Mouse (Mus musculus) neural tube, embryonic 15.5 days (tissue): Measurements from ENCODE around the gene Hspe1. TPM values are rescaled to one million over a fixed set of nuclear protein-coding genes. Genes with fewer than 3 reads are reported as not detected.
"Not testable (repeated sequence)": the region's sequence is repeated elsewhere in the genome, so short reads cannot be mapped to it uniquely, and the experiment has no call there.

ENCODE experiments used
- ATAC-seq: fragments of 200-750 bp; cut with Nextera tagmentation; 2 replicates; pipeline ENCODE4 v1.8.0; 2017; ENCODE audit warnings: mild to moderate bottlenecking, moderate TSS enrichment, moderate library complexity; ENCODE audit not compliant: low FRiP score
- H3K27ac ChIP-seq: fragments of 300-500 bp; sonication (generic); replicated peaks from 2 replicates; pipeline ENCODE4 v1.5.1; 2015; ENCODE audit warnings: mild to moderate bottlenecking, inconsistent platforms
- H3K27me3 ChIP-seq: fragments of 300-500 bp; sonication (generic); replicated peaks from 2 replicates; pipeline ENCODE4 v1.6.1; 2015; ENCODE audit warnings: inconsistent platforms
- H3K36me3 ChIP-seq: fragments of 300-500 bp; sonication (generic); 2 replicates; pipeline ENCODE4 v1.6.1; 2015; ENCODE audit warnings: inconsistent platforms
- H3K4me1 ChIP-seq: fragments of 300-500 bp; sonication (generic); 2 replicates; pipeline ENCODE4 v1.6.1; 2015; ENCODE audit warnings: inconsistent platforms
- H3K4me2 ChIP-seq: fragments of 300-500 bp; sonication (generic); 2 replicates; pipeline ENCODE4 v1.6.1; 2015; ENCODE audit warnings: inconsistent platforms, mild to moderate bottlenecking, moderate library complexity
- H3K4me3 ChIP-seq: fragments of 300-500 bp; sonication (generic); replicated peaks from 2 replicates; pipeline ENCODE4 v1.5.1; 2015; ENCODE audit warnings: mild to moderate bottlenecking, inconsistent platforms
- H3K9ac ChIP-seq: fragments of 300-500 bp; sonication (generic); replicated peaks from 2 replicates; pipeline ENCODE4 v1.6.1; 2015; ENCODE audit warnings: mild to moderate bottlenecking, inconsistent platforms
- H3K9me3 ChIP-seq: fragments of 300-500 bp; sonication (generic); replicated peaks from 2 replicates; pipeline ENCODE4 v1.6.1; 2016; ENCODE audit warnings: inconsistent platforms
- WGBS: fragments of 180-500 bp; shearing (Covaris S2); methylation state at CpG from one replicate; pipeline ENCODE4 v1.1.7; 2015; ENCODE audit warnings: mixed read lengths; 5-methylcytosine and 5-hydroxymethylcytosine counted together
- polyA plus RNA-seq: library from polyadenylated mRNA; unstranded; fragments of >200 nt; fragmentation: Nextera tagmentation; extraction: Ambion mirVana; gene quantifications from 2 replicates; pipeline ENCODE4 v1.2.1, GENCODE M21; 2015

Gene Hspe1
- polyA plus RNA-seq, 1 experiment from 2014 or later, result 253 TPM

DNA sequence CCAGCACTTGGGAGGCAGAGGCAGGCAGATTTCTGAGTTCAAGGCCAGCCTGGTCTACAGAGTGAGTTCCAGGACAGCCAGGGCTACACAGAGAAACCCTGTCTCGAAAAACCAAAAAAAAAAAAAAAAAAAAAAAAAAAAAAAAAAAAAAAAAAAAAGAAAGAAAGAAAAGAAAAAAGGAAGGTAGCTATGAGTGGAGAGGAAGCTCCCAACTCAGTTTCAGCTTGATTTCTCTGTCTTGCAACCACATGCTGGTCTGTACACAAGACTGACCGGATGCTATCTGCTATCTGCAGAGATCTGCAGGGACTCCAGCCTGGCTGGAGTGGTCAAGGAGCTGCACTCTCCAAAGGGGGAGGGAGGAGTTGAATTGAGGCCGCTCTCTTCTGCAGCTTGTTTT is 29.5 kb upstream of the Hspe1 start:
- ATAC-seq, H3K9me3 ChIP-seq, H3K4me3 ChIP-seq, H3K4me1 ChIP-seq, H3K9ac ChIP-seq, H3K27me3 ChIP-seq, H3K27ac ChIP-seq, H3K4me2 ChIP-seq: not testable (repeated sequence)
- 86% methylated on average over 2 of the region's 3 CpGs for WGBS
- H3K36me3 ChIP-seq, result peaks cover 11% of the 10 kb centered on the region; the same call in 1 of the 2 replicates

DNA sequence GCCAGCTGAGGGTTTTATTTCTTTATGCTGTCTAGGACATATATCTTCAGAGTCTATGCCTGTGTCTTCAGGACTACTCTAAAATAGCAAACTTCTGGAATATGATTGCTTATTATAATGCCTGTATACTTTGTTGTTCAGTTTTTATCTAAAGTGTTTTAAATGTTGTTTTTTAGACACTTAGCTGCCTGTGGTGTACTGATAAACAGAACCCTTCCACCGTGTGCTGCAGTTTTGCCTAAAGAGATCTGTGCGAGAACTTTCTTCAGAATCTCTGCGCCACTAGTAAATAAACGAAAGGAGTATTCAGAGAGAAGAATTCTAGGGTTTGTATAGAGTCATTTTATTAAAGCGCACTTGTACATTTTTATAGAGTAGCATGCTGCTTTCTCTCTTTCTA is 26.8 kb upstream of the Hspe1 start:
- Histone ChIP-seq H3K9me3 (no peaks in the 10 kb centered on the region), H3K4me2 (no peak overlapping the region), H3K4me1 (no peaks in the 10 kb centered on the region), H3K27ac (no peak overlapping the region), H3K27me3 (no peaks in the 10 kb centered on the region), H3K4me3 (no peak overlapping the region), H3K9ac (no peak overlapping the region), H3K36me3 (peaks cover 27% of the 10 kb centered on the region)
- ATAC-seq, result no peak
- WGBS, result 93% methylated on average over 5 of the region's 5 CpGs

DNA sequence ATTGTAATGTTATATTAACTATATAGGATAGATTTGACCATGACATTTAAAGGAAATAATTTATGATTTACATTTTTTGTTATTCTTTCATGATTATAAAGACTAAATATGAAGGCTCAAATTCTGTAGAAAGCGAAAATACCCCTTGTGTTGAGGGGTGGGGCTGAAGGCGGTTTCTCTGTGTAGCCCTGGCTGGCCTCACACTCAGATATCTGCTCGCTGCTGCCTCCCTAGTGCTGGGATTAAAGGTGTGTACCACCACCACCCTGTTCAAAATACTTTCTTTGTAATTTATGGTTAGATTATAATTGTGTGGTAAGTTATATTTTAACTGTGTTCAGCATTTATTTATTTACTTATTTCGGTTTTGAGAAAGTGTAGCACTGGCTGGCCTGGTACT is 26.2 kb upstream of the Hspe1 start:
- ATAC-seq, result no peak

DNA sequence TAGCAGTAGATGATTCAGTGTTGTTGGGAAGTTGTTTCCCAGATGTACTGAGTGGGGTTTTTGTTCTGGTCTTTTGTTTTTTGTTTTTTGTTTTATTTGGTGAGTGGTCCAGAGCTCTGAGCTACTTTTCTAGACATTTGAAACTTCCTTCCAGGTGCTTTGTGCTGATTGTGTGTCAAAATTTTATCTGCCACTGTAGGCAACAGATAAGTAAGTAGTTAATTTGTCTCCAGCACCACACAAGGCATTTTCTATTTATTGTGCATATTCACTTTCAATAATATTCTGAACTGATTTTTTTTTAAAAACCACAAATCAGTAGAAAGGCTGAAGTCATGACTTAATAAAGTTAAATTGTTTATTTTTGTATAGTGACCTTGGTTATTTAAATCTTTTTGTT is 15.6 kb upstream of the Hspe1 start:
- not testable (repeated sequence) for ATAC-seq, H3K9ac ChIP-seq, H3K4me3 ChIP-seq, H3K4me1 ChIP-seq, H3K27ac ChIP-seq, H3K9me3 ChIP-seq, H3K27me3 ChIP-seq, H3K4me2 ChIP-seq
- H3K36me3 ChIP-seq, result peaks cover 32% of the 10 kb centered on the region

More for the DNA sequence above, 26.2 kb upstream of the Hspe1 start:
- H3K4me3 ChIP-seq, result no peak overlapping the region
- no peaks in the 10 kb centered on the region for H3K4me1 ChIP-seq
- H3K27me3 ChIP-seq, result no peaks in the 10 kb centered on the region
- H3K36me3 ChIP-seq, result peaks cover 34% of the 10 kb centered on the region
- no peak overlapping the region for H3K4me2 ChIP-seq
- H3K27ac ChIP-seq, result no peak overlapping the region
- 95% methylated on average over 4 of the region's 4 CpGs for WGBS
- H3K9me3 ChIP-seq, result no peaks in the 10 kb centered on the region
- no peak overlapping the region for H3K9ac ChIP-seq

DNA sequence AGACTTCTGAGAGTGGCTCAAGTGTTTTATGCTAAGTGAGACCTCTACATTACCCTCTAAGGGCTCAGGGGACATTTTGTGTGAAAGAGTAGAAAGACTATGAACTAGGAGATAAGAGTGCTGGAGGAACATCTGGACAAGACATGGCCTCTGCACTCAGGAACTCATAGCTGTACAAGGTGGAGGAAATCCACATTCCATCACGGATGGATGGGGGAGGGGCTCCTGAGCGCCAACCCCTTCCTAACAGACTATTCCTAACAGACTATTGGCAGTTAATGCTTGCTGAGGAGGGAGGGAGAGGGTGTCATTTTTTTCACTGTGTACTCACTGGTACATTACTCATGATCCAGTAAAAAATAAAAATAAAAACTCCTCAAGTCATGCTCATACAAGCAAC is 13.2 kb upstream of the Hspe1 start:
- Histone ChIP-seq H3K4me1 (no peaks in the 10 kb centered on the region), H3K9ac (no peak overlapping the region), H3K4me3 (no peak overlapping the region), H3K36me3 (peaks cover 38% of the 10 kb centered on the region), H3K27ac (no peak overlapping the region), H3K9me3 (no peaks in the 10 kb centered on the region), H3K4me2 (no peak overlapping the region), H3K27me3 (no peaks in the 10 kb centered on the region)
- no peak for ATAC-seq
- 71% methylated on average over 2 of the region's 2 CpGs for WGBS

DNA sequence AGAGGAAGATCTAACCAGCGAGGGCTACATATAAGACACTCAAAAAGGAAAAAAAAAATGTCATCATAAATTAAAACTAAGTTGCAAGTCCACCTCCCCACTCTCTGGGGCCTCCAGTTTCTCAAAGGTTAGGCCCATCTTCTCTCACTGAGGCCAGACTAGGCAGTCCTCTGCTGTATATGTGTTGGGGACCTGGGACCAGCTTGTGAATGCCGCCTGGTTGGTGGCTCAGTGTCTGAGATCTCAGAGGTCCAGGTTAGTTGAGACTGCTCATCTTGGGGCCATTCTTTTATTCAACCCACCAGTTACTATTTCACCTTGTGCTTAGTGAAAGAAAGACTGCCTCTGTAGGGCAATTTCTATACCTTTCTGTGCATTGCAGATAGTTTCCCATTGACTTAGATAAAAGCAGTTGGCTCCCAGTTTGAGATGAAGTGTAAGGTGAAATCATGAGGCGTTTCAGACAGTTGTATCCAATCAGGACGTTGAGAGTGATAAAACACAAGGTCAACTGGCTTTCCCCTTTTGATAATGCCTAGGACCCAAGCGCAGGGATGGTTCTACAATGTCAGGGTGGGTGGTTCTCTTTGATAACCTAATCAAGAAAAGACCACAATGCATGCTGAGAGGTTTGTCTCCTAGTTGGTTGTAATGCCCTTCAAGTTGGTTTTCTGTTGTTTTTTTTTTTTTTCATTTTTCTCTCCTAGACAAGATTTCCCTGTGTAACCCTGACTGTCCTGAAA is 12.1 kb upstream of the Hspe1 start:
- peaks cover 45% of the 10 kb centered on the region for H3K36me3 ChIP-seq
- WGBS, result 71% methylated on average over 5 of the region's 5 CpGs
- H3K4me3 ChIP-seq, result no peak overlapping the region
- no peaks in the 10 kb centered on the region for H3K9me3 ChIP-seq
- no peak overlapping the region for H3K9ac ChIP-seq
- H3K27me3 ChIP-seq, result no peaks in the 10 kb centered on the region
- H3K4me1 ChIP-seq, result no peaks in the 10 kb centered on the region
- no peak overlapping the region for H3K27ac ChIP-seq
- H3K4me2 ChIP-seq, result no peak overlapping the region
- ATAC-seq, result no peak

DNA sequence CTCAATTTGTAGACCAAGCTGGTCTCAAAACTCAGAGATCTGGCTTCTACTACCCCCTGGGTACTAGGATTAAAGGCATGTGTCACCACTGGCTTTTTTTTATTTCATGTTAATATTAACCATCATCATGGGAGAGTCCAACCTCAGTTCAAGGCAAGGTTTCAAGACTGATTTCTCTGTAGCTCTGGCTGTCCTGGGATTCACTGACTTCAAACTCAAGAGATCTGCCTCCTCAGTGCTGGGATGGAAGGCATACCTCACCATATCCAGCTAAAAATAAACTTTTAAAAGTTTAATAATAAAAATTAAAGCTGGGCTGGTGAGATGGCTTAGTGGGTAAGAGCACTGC is 11.6 kb upstream of the Hspe1 start:
- no peak overlapping the region for H3K4me3 ChIP-seq
- no peak overlapping the region for H3K27ac ChIP-seq
- no peak for ATAC-seq
- no peak overlapping the region for H3K4me2 ChIP-seq
- no peaks in the 10 kb centered on the region for H3K9me3 ChIP-seq
- no peaks in the 10 kb centered on the region for H3K4me1 ChIP-seq
- no peak overlapping the region for H3K9ac ChIP-seq
- peaks cover 48% of the 10 kb centered on the region for H3K36me3 ChIP-seq
- H3K27me3 ChIP-seq, result no peaks in the 10 kb centered on the region

DNA sequence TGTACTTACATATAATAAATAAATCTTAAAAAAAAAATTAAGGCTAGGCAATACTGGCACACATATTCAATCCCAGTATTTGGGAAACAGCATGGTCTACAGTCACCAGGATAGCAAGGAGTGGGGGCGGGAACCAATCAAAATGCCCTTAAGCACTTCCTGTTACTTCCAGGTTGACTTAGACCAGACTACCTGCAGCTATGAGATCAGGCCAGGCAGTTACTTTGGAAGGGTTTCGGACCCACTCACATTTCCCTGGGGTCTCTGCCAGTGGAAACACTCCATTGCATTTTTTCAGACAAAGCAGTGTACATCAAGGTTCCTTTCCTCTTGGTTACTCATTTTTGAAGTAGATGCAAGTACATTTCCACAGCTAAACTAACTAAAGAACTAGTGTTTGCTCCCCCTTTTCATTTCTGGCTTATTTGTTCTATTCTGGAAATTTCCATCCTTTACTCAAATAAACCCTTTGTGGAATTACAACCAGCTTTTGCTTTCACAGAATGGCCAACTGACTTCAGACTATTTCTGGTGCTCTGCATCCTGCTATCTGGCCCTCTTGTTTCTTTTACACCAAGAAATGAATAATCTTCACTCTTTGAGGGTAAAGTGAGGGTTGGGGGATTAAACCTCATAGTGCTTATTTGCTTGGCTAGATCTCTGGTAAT is 10.9 kb upstream of the Hspe1 start:
- ATAC-seq, result no peak
- 83% methylated on average over 2 of the region's 2 CpGs for WGBS

DNA sequence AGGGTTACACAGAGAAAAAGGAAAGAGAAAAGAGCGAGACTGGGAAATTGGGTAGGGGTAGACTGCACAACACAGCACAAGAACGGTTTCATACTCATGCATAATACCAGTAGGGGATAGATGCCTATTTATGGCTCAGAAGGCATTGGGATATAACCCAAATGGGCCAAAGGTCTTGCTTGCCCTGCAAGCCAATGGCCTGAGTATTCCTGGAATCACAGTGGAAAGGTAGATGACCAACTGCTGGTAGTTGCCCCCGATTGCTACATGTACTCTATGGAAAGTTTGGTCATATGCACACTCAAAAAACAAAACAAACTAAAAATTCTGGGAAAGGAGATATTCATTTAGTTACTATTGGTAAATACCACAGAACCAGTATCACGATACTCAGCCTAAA is 8.3 kb upstream of the Hspe1 start:
- H3K4me1 ChIP-seq, result peaks cover 7% of the 10 kb centered on the region
- no peak overlapping the region for H3K27ac ChIP-seq
- no peak overlapping the region for H3K4me2 ChIP-seq
- no peak overlapping the region for H3K9ac ChIP-seq
- H3K4me3 ChIP-seq, result no peak overlapping the region
- ATAC-seq, result no peak
- no peaks in the 10 kb centered on the region for H3K9me3 ChIP-seq
- peaks cover 67% of the 10 kb centered on the region for H3K36me3 ChIP-seq
- 95% methylated on average over 4 of the region's 4 CpGs for WGBS
- H3K27me3 ChIP-seq, result no peaks in the 10 kb centered on the region

More for the DNA sequence above, 10.9 kb upstream of the Hspe1 start:
- Histone ChIP-seq H3K36me3 (peaks cover 52% of the 10 kb centered on the region), H3K4me3 (no peak overlapping the region), H3K27me3 (no peaks in the 10 kb centered on the region), H3K9me3 (no peaks in the 10 kb centered on the region), H3K4me2 (no peak overlapping the region), H3K9ac (no peak overlapping the region), H3K27ac (no peak overlapping the region), H3K4me1 (no peaks in the 10 kb centered on the region)

DNA sequence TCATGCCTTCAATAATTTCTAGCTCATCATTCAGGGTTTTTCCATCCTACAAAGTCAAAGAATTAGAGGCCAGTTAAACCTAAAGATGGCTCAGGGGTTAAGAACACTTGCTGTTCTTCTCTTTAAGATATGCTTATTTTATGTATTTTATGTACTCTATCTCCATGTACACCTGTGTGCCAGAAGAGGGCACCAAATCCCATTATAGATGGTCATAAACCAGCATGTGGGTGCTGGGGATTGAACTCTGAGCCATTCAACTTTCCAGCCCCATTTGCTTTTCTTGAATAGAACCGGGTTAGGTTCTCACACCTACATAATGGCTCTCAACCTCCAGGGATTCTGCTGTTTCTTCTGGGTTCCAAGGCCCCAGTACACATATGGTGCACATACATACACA is 5.8 kb upstream of the Hspe1 start:
- H3K4me1 ChIP-seq, result peaks cover 29% of the 10 kb centered on the region
- WGBS, result 18% methylated on average over 1 of the region's 1 CpGs

DNA sequence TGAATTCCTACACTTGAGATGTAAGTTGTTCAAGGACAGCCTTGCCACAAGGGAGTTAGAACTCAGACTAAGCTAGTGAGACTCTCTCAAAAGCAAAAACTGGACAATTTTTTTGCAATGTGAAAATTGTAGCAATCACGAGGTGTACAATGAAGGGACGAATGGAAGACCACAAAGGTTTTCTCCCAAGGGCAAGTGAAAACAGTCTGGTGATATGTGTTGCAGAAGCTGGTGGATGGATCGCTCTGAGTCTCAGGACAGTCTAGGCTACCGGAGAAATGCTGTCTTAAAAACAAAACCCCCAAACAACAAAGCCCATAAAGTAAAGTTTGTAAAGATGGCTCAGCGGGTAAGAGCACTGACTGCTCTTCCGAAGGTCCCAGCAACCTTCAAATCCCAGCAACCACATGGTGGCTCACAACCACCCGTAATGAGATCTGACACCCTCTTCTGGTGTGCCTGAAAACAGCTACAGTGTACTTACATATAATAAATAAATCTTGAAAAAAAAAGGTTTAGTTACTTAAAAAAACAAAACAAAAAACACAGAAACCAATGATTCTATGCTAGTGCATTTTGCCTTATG is 2.1 kb upstream of the Hspe1 start:
- ATAC-seq, result no peak
- H3K27ac ChIP-seq, result no peak overlapping the region
- H3K36me3 ChIP-seq, result peaks cover 37% of the 10 kb centered on the region
- H3K27me3 ChIP-seq, result no peaks in the 10 kb centered on the region
- H3K9me3 ChIP-seq, result no peaks in the 10 kb centered on the region
- peak overlapping the region; percentile 77 for H3K4me2 ChIP-seq
- H3K4me1 ChIP-seq, result peaks cover 44% of the 10 kb centered on the region
- H3K9ac ChIP-seq, result no peak overlapping the region
- 0 out of 2 replicates have a peak overlapping the region, but pooled peaks have one; percentile 4 for H3K4me3 ChIP-seq
- 49% methylated on average over 7 of the region's 7 CpGs for WGBS

More for the DNA sequence above, 5.8 kb upstream of the Hspe1 start:
- Histone ChIP-seq H3K4me2 (no peak overlapping the region), H3K36me3 (peaks cover 61% of the 10 kb centered on the region), H3K4me3 (no peak overlapping the region), H3K27me3 (no peaks in the 10 kb centered on the region), H3K9me3 (no peaks in the 10 kb centered on the region), H3K27ac (no peak overlapping the region), H3K9ac (no peak overlapping the region)
- no peak for ATAC-seq

DNA sequence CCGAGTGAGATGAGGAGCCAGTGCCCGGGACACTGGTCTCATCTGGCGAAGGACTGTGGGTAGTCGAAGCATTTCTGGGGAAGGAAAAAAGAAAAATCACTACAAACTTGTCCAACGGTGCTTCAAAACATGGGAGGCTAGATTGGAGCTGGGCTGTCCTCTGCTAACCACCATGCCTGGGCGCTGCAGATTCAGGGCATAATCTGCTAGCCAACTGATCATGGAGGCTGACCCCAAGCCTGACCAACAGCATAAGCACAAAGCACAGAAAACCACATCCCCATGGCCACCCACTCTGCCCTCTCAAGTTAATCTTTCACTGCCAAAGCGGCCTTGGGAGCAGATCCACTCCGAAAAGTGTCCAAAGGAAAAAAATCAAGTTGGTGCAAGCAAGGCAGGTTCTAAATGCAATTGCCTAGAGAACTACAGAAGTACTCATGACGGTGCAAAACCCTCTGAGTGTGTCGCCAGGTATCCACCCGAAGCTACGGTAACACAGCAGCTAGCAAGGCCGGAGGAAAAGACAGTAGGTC is 998 bp upstream of the Hspe1 start:
- no peaks in the 10 kb centered on the region for H3K27me3 ChIP-seq
- peak overlapping the region; percentile 77 for H3K4me2 ChIP-seq
- peak; percentile 6; the same call in 1 of the 2 replicates for ATAC-seq
- H3K36me3 ChIP-seq, result peaks cover 36% of the 10 kb centered on the region
- H3K27ac ChIP-seq, result peak overlapping the region; percentile 89
- peaks cover 44% of the 10 kb centered on the region for H3K4me1 ChIP-seq
- 3% methylated on average over 13 of the region's 13 CpGs for WGBS
- peak overlapping the region; percentile 84 for H3K9ac ChIP-seq
- H3K9me3 ChIP-seq, result no peaks in the 10 kb centered on the region
- peak overlapping the region; percentile 75 for H3K4me3 ChIP-seq
